29 mouse cellular contexts compared by ENCODE assay signal in the genomic region with DNA sequence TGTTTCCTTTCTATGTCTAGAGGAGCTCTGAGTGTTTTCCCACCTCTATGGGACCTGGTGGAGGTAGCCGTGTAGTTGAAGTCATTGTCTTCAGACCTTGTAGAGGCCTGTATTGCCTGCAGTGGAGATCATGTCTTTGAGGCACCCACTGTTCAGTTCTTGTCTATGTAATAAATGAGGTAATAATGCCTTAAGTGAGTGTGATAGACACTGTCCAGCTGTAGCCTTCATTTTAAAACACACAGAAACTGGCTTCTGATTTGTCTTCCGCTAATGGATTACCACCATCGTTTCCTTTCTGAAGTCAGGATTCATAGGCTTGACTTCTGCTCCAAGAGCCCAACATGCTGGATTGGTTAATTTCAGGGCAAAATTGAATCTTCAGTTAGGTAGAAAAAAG.
DNase-seq lines count a peak whose midpoint lies in the region; ATAC-seq and TF ChIP-seq lines count a peak whose summit lies in the region.
"Had no signal": no experiment of that assay in that cellular context is flagged by ENCODE, and none has a peak within 500 bp of the region (broad histone marks: within the 10 kb centered on the region; RNA-seq: fewer than 3 reads in every experiment).

No protein-coding gene starts in this region.

- no peak for ATAC-seq in midbrain, embryonic 11.5 days (ENCODE audit: low FRiP score)
- no peak for ATAC-seq in midbrain, embryonic 16.5 days
- peak; percentile 79 for ATAC-seq in lung, postnatal 0 days
- ATAC-seq: forebrain, embryonic 13.5 days; forebrain, embryonic 16.5 days; hindbrain, embryonic 16.5 days had no signal

- H3K27me3 ChIP-seq in kidney, adult 2 months (replicated peaks; ENCODE audit: control insufficient read depth, insufficient read depth, low read length): no peaks in the 10 kb centered on the region
- no peaks in the 10 kb centered on the region for H3K27me3 ChIP-seq in midbrain, embryonic 11.5 days (ENCODE audit: control insufficient read depth, insufficient read depth, low read length)
- H3K27me3 ChIP-seq in midbrain, embryonic 16.5 days (ENCODE audit: control insufficient read depth, insufficient read depth, low read depth, low read length): no peaks in the 10 kb centered on the region
- H3K27me3 ChIP-seq in lung, postnatal 0 days (replicated peaks; ENCODE audit: insufficient read depth, low read length): no peaks in the 10 kb centered on the region
- H3K27me3 ChIP-seq: CH12.LX; forebrain, embryonic 13.5 days; heart, embryonic 15.5 days; hindbrain, embryonic 13.5 days; Patski had no signal

- H3K9ac ChIP-seq in midbrain, embryonic 11.5 days (ENCODE audit: low read length): no peak overlapping the region
- no peak overlapping the region for H3K9ac ChIP-seq in midbrain, embryonic 16.5 days (ENCODE audit: low read depth, low read length)
- no peak overlapping the region for H3K9ac ChIP-seq in lung, postnatal 0 days (replicated peaks; ENCODE audit: low read depth)
- H3K9ac ChIP-seq: forebrain, embryonic 13.5 days; heart, embryonic 15.5 days; hindbrain, embryonic 13.5 days had no signal

- H3K27ac ChIP-seq in kidney, adult 2 months (ENCODE audit: insufficient read depth, low read depth, low read length): peak overlapping the region; percentile 71
- no peak overlapping the region for H3K27ac ChIP-seq in midbrain, embryonic 11.5 days (ENCODE audit: low read depth, low read length)
- no peak overlapping the region for H3K27ac ChIP-seq in midbrain, embryonic 16.5 days (ENCODE audit: low read length)
- no peak overlapping the region for H3K27ac ChIP-seq in lung, postnatal 0 days (ENCODE audit: low read length)
- H3K27ac ChIP-seq: forebrain, embryonic 10.5 days; forebrain, embryonic 13.5 days; heart, embryonic 15.5 days; hindbrain, embryonic 10.5 days; hindbrain, embryonic 13.5 days had no signal

- TF ChIP-seq POLR2A in kidney, adult 2 months (IDR thresholded peaks at IDR 0.05; ENCODE audit: low read depth, low read length): no peak

- DNase-seq in kidney, adult 2 months: no peak
- DNase-seq in kidney, postnatal 4 days: no peak
- peak; percentile 39 for DNase-seq in midbrain, embryonic 11.5 days (ENCODE audit: low spot score, missing footprints)
- DNase-seq in lung, postnatal 0 days (ENCODE audit: low spot score): peak; percentile 73
- peak; percentile 40 for DNase-seq in lung, postnatal 25 days (ENCODE audit: low spot score)
- DNase-seq in layer of hippocampus, postnatal 25 days (ENCODE audit: extremely low spot score in 1 of 2, low spot score in 1 of 2): no peak
- no peak for DNase-seq in layer of hippocampus, postnatal 10 days (ENCODE audit: low spot score in 2 of 2)
- DNase-seq: adrenal gland, postnatal 25 days; B cell, adult 2 months; cerebellum, adult 11-12 months; cerebellum, adult 8-10 months; cerebellum, postnatal 10 days; cerebellum, postnatal 36 days; gastrocnemius, postnatal 10 days; gastrocnemius, postnatal 36 days; heart, postnatal 10 days; heart, postnatal 36 days had no signal

- TF ChIP-seq EP300 in lung, postnatal 0 days (IDR thresholded peaks at IDR 0.05): peak; percentile 73

- TF ChIP-seq CTCF in kidney, adult 2 months (conservative IDR thresholded peaks at IDR 0.05; ENCODE audit: insufficient read depth, insufficient read length, low read depth, low read length): no peak
- TF ChIP-seq CTCF in lung, postnatal 0 days (IDR thresholded peaks at IDR 0.05): no peak

- no peaks in the 10 kb centered on the region for H3K9me3 ChIP-seq in midbrain, embryonic 11.5 days (ENCODE audit: control insufficient read depth, low read length)
- no peaks in the 10 kb centered on the region for H3K9me3 ChIP-seq in midbrain, embryonic 16.5 days (replicated peaks; ENCODE audit: control insufficient read depth, low read length, poor library complexity, severe bottlenecking)
- H3K9me3 ChIP-seq in lung, postnatal 0 days (ENCODE audit: low read length): no peaks in the 10 kb centered on the region
- H3K9me3 ChIP-seq: forebrain, embryonic 10.5 days; forebrain, embryonic 13.5 days; G1E; heart, embryonic 15.5 days; hindbrain, embryonic 10.5 days; hindbrain, embryonic 13.5 days had no signal

- H3K36me3 ChIP-seq in kidney, adult 2 months (ENCODE audit: control insufficient read depth, insufficient read depth, low read length): no peaks in the 10 kb centered on the region
- no peaks in the 10 kb centered on the region for H3K36me3 ChIP-seq in midbrain, embryonic 11.5 days (ENCODE audit: control insufficient read depth, insufficient read depth, low read length)
- no peaks in the 10 kb centered on the region for H3K36me3 ChIP-seq in midbrain, embryonic 16.5 days (ENCODE audit: control insufficient read depth, insufficient read depth, low read length)
- H3K36me3 ChIP-seq in lung, postnatal 0 days (ENCODE audit: insufficient read depth, low read length): no peaks in the 10 kb centered on the region; the same call in 1 of the 2 replicates
- H3K36me3 ChIP-seq: heart, embryonic 15.5 days had no signal

- H3K4me3 ChIP-seq in kidney, adult 2 months (ENCODE audit: insufficient read depth, low read depth, low read length): no peak overlapping the region
- no peak overlapping the region for H3K4me3 ChIP-seq in midbrain, embryonic 11.5 days (ENCODE audit: low read depth, low read length)
- H3K4me3 ChIP-seq in midbrain, embryonic 16.5 days (ENCODE audit: low read depth, low read length): no peak overlapping the region
- no peak overlapping the region for H3K4me3 ChIP-seq in lung, postnatal 0 days (ENCODE audit: low read depth, low read length)
- H3K4me3 ChIP-seq: forebrain, embryonic 10.5 days; forebrain, embryonic 13.5 days; heart, embryonic 15.5 days; hindbrain, embryonic 10.5 days; hindbrain, embryonic 13.5 days had no signal

- WGBS in kidney, adult 2 months: 93% methylated on average over 3 of the region's 3 CpGs
- WGBS in midbrain, embryonic 11.5 days: 95% methylated on average over 3 of the region's 3 CpGs
- 91% methylated on average over 3 of the region's 3 CpGs for WGBS in midbrain, embryonic 16.5 days
- WGBS in lung, postnatal 0 days: 49% methylated on average over 3 of the region's 3 CpGs

- no peak overlapping the region for H3K4me2 ChIP-seq in midbrain, embryonic 11.5 days
- H3K4me2 ChIP-seq in midbrain, embryonic 16.5 days (ENCODE audit: low read length): no peak overlapping the region
- H3K4me2 ChIP-seq in lung, postnatal 0 days (replicated peaks; ENCODE audit: low read depth, low read length): no peak overlapping the region
- H3K4me2 ChIP-seq: forebrain, embryonic 13.5 days; heart, embryonic 11.5 days; heart, embryonic 15.5 days; hindbrain, embryonic 13.5 days had no signal

- H3K4me1 ChIP-seq in kidney, adult 2 months (ENCODE audit: control insufficient read depth, insufficient read depth, low read length): peaks cover 7% of the 10 kb centered on the region; the same call in 1 of the 2 replicates
- no peaks in the 10 kb centered on the region for H3K4me1 ChIP-seq in midbrain, embryonic 11.5 days (ENCODE audit: control insufficient read depth, insufficient read depth, low read length)
- no peaks in the 10 kb centered on the region for H3K4me1 ChIP-seq in midbrain, embryonic 16.5 days (ENCODE audit: control insufficient read depth, insufficient read depth, low read length)
- no peaks in the 10 kb centered on the region for H3K4me1 ChIP-seq in lung, postnatal 0 days (ENCODE audit: insufficient read depth, low read depth, low read length)
- H3K4me1 ChIP-seq: forebrain, embryonic 10.5 days; forebrain, embryonic 13.5 days; heart, embryonic 15.5 days; hindbrain, embryonic 10.5 days; hindbrain, embryonic 13.5 days had no signal

Comparison
In these comparisons a context has a peak if more than half of its experiments do, and no peak if none do; other contexts are left out.
1. DNase-seq: peak in midbrain, embryonic 11.5 days (single experiment), lung, postnatal 0 days (single experiment) and lung, postnatal 25 days (single experiment); none in kidney, adult 2 months (single experiment), kidney, postnatal 4 days (0 of 2), layer of hippocampus, postnatal 25 days (0 of 2) and layer of hippocampus, postnatal 10 days (0 of 2).